Mouse (Mus musculus): ENCODE measurements at regions not wholly inside any gene's neighbourhood (a gene's known extent, or its start where the extent isn't known, plus 50 kb on each side); places are given as distances from the start of the nearest gene placed in this dataset.

DNA sequence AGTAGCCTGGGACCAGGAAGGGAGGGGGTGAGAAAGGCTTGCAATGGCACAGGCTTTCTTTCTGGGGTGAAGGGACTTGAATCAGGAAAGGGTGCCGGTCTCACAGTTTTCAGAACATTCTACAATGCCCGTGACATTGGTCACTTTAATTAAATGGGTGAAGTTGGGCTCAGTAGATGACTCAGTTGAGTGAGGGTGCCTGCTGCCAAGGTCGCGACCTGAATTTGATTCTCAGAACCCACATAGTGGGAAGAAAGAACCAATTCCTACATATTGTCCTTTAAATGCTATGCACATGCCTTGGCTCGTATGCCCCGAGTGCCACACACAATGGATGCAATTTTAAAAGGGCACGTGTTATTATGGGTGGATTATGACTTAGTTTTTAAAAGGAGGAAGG is 68.4 kb upstream of the Zfp217 start:
- no peak for TF ChIP-seq POLR2A (IDR thresholded peaks at IDR 0.05; ENCODE audit: control insufficient read depth in 1 of 2, insufficient read depth in 1 of 2, low read depth in 1 of 2, low read length in 2 of 2, poor library complexity in 1 of 2)
- TF ChIP-seq TBP (IDR thresholded peaks at IDR 0.05; ENCODE audit: low read depth, low read length): no peak
- no peak for TF ChIP-seq ZNF384 (IDR thresholded peaks at IDR 0.05; ENCODE audit: low read depth, low read length)
- no peak for TF ChIP-seq HCFC1 (IDR thresholded peaks at IDR 0.05; ENCODE audit: low read depth, low read length)
- H3K27ac ChIP-seq (ENCODE audit: control insufficient read depth, low read depth, low read length): no peak overlapping the region
- H3K9ac ChIP-seq (ENCODE audit: control insufficient read depth, low read depth, low read length, poor library complexity, severe bottlenecking): no peak overlapping the region
- H3K27me3 ChIP-seq (ENCODE audit: control insufficient read depth in 1 of 2, insufficient read depth in 2 of 2, low read length in 2 of 2): no peaks in the 10 kb centered on the region
- H3K9me3 ChIP-seq (replicated peaks; ENCODE audit: insufficient read depth, low read length): no peaks in the 10 kb centered on the region
- H3K79me2 ChIP-seq (ENCODE audit: control insufficient read depth, insufficient read depth, low read length, poor library complexity): peaks cover 2% of the 10 kb centered on the region; the same call in 1 of the 2 replicates
- no peak overlapping the region for H3K4me3 ChIP-seq (ENCODE audit: control insufficient read depth in 1 of 2, insufficient read depth in 1 of 2, low read depth in 2 of 2, low read length in 2 of 2)
- H3K36me3 ChIP-seq (ENCODE audit: control insufficient read depth in 1 of 2, insufficient read depth in 2 of 2, low read length in 2 of 2): peaks cover 0 to 5% of the 10 kb centered on the region in 2 experiments; a peak in 2 of 4 replicates
- peaks cover 3 to 7% of the 10 kb centered on the region in 2 experiments; a peak in 3 of 4 replicates for H3K4me1 ChIP-seq (ENCODE audit: control insufficient read depth in 1 of 2, insufficient read depth in 2 of 2, low read length in 2 of 2)
- no peak for DNase-seq (ENCODE audit: low read depth, low spot score)

DNA sequence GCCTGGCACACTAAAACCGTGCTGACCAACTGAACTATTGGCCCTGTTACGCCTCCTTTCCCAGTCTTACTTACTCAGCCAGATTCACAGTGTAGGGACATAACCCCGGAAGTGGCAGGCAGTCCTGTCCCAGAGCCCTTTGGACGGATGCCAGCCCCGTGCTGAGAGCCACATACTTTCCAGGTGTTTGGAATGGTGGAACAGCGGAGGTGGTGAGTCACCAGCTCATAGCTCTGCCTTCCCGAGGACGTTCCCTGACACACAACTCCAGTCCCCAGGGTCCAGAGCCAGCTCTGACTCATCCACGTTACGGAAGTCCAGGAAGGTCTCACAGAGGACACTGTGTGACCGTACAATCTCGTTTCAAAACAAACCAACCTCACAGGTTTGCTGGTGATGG is 61.2 kb upstream of the Zfp217 start:
- H3K9ac ChIP-seq (ENCODE audit: control insufficient read depth, low read depth, low read length, poor library complexity, severe bottlenecking): no peak overlapping the region

DNA sequence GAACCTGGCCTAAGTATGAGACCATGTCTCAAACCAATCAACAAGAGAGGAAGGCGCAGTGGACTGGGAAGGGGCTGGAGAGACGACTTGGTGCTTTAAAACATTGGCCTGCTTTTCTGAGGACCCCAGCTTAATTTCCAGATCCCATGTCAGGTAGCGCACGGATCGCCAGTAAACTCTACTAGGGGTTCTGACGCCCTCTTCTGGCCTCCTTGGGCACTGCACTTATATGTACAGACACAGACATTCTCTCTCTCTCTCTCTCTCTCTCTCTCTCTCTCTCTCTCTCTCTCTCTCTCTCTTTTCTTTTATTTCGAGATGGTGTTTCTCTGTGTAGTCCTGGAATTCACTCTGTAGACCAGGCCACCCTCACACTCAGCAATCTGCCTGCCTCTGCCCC is 60.0 kb upstream of the Zfp217 start:
- DNase-seq (ENCODE audit: low read depth, low spot score): peak; percentile 38
- Histone ChIP-seq H3K9me3 (replicated peaks; ENCODE audit: insufficient read depth, low read length) (no peaks in the 10 kb centered on the region), H3K4me3 (ENCODE audit: control insufficient read depth in 1 of 2, insufficient read depth in 1 of 2, low read depth in 2 of 2, low read length in 2 of 2) (no peak overlapping the region), H3K27ac (ENCODE audit: control insufficient read depth, low read depth, low read length) (no peak overlapping the region), H3K27me3 (ENCODE audit: control insufficient read depth in 1 of 2, insufficient read depth in 2 of 2, low read length in 2 of 2) (no peaks in the 10 kb centered on the region), H3K4me1 (ENCODE audit: control insufficient read depth in 1 of 2, insufficient read depth in 2 of 2, low read length in 2 of 2) (peaks cover 0 to 8% of the 10 kb centered on the region in 2 experiments; a peak in 1 of 4 replicates), H3K36me3 (ENCODE audit: control insufficient read depth in 1 of 2, insufficient read depth in 2 of 2, low read length in 2 of 2) (peaks cover 0 to 3% of the 10 kb centered on the region in 2 experiments; a peak in 1 of 4 replicates), H3K9ac (ENCODE audit: control insufficient read depth, low read depth, low read length, poor library complexity, severe bottlenecking) (no peak overlapping the region), H3K79me2 (ENCODE audit: control insufficient read depth, insufficient read depth, low read length, poor library complexity) (peaks cover 2% of the 10 kb centered on the region; the same call in 1 of the 2 replicates)
- no peak for TF ChIP-seq MYB (IDR thresholded peaks at IDR 0.05; ENCODE audit: low read depth, low read length)
- TF ChIP-seq ZKSCAN1 (IDR thresholded peaks at IDR 0.05; ENCODE audit: low read depth, low read length): no peak
- no peak for TF ChIP-seq POLR2AphosphoS5 (IDR thresholded peaks at IDR 0.05; ENCODE audit: borderline replicate concordance, low read depth, low read length)
- no peak for TF ChIP-seq SIN3A (IDR thresholded peaks at IDR 0.05; ENCODE audit: low read length)
- TF ChIP-seq RCOR1 (IDR thresholded peaks at IDR 0.05; ENCODE audit: low read depth, low read length): no peak
- TF ChIP-seq POLR2AphosphoS2 (IDR thresholded peaks at IDR 0.05; ENCODE audit: low read length): no peak
- TF ChIP-seq POLR2A (IDR thresholded peaks at IDR 0.05; ENCODE audit: control insufficient read depth in 1 of 2, insufficient read depth in 1 of 2, low read depth in 1 of 2, low read length in 2 of 2, poor library complexity in 1 of 2): no peak
- no peak for TF ChIP-seq MAFK (IDR thresholded peaks at IDR 0.05; ENCODE audit: borderline replicate concordance, low read depth, low read length)
- no peak for TF ChIP-seq E2F4 (IDR thresholded peaks at IDR 0.05; ENCODE audit: borderline replicate concordance, low read depth, low read length)
- peak; percentile 37 to 51 (median 49) for TF ChIP-seq CTCF (IDR thresholded peaks at IDR 0.05 in 2 of 3, conservative IDR thresholded peaks at IDR 0.05 in 1 of 3; ENCODE audit: control insufficient read depth in 1 of 3, insufficient read depth in 1 of 3, low read depth in 2 of 3, low read length in 3 of 3, poor library complexity in 1 of 3, severe bottlenecking in 1 of 3)
- TF ChIP-seq USF1 (IDR thresholded peaks at IDR 0.05; ENCODE audit: low read depth, low read length): no peak
- TF ChIP-seq RAD21 (IDR thresholded peaks at IDR 0.05; ENCODE audit: low read depth, low read length): peak; percentile 47
- TF ChIP-seq CHD2 (IDR thresholded peaks at IDR 0.05; ENCODE audit: low read length): no peak
- TF ChIP-seq MYC (IDR thresholded peaks at IDR 0.05; ENCODE audit: low read depth, low read length): no peak
- no peak for TF ChIP-seq MAZ (IDR thresholded peaks at IDR 0.05; ENCODE audit: low read depth, low read length)
- TF ChIP-seq JUND (IDR thresholded peaks at IDR 0.05; ENCODE audit: low read depth, low read length): peak; percentile 79; the same call in 1 of the 2 replicates
- TF ChIP-seq MAX (IDR thresholded peaks at IDR 0.05; ENCODE audit: low read length): no peak
- TF ChIP-seq TBP (IDR thresholded peaks at IDR 0.05; ENCODE audit: low read depth, low read length): no peak
- TF ChIP-seq UBTF (IDR thresholded peaks at IDR 0.05; ENCODE audit: borderline replicate concordance, insufficient read depth, low read depth, low read length): no peak
- TF ChIP-seq SMC3 (IDR thresholded peaks at IDR 0.05; ENCODE audit: low read depth, low read length): peak; percentile 50
- TF ChIP-seq ZC3H11A (IDR thresholded peaks at IDR 0.05; ENCODE audit: low read depth, low read length): peak; percentile 52

More for the DNA sequence above, 61.2 kb upstream of the Zfp217 start:
- Histone ChIP-seq H3K4me1 (ENCODE audit: control insufficient read depth in 1 of 2, insufficient read depth in 2 of 2, low read length in 2 of 2) (peaks cover 0 to 8% of the 10 kb centered on the region in 2 experiments; a peak in 1 of 4 replicates), H3K9me3 (replicated peaks; ENCODE audit: insufficient read depth, low read length) (no peaks in the 10 kb centered on the region), H3K27me3 (ENCODE audit: control insufficient read depth in 1 of 2, insufficient read depth in 2 of 2, low read length in 2 of 2) (no peaks in the 10 kb centered on the region), H3K27ac (ENCODE audit: control insufficient read depth, low read depth, low read length) (no peak overlapping the region), H3K4me3 (ENCODE audit: control insufficient read depth in 1 of 2, insufficient read depth in 1 of 2, low read depth in 2 of 2, low read length in 2 of 2) (no peak overlapping the region), H3K79me2 (ENCODE audit: control insufficient read depth, insufficient read depth, low read length, poor library complexity) (peaks cover 2% of the 10 kb centered on the region; the same call in 1 of the 2 replicates), H3K36me3 (ENCODE audit: control insufficient read depth in 1 of 2, insufficient read depth in 2 of 2, low read length in 2 of 2) (peaks cover 0 to 3% of the 10 kb centered on the region in 2 experiments; a peak in 1 of 4 replicates)
- TF ChIP-seq NRF1 (IDR thresholded peaks at IDR 0.05; ENCODE audit: insufficient read depth, low read depth, low read length, poor library complexity, severe bottlenecking) (no peak), TAL1 (IDR thresholded peaks at IDR 0.05; ENCODE audit: low read length) (no peak), POLR2AphosphoS5 (IDR thresholded peaks at IDR 0.05; ENCODE audit: borderline replicate concordance, low read depth, low read length) (no peak), MXI1 (IDR thresholded peaks at IDR 0.05; ENCODE audit: low read depth, low read length) (no peak), MAFK (IDR thresholded peaks at IDR 0.05; ENCODE audit: borderline replicate concordance, low read depth, low read length) (no peak), TBP (IDR thresholded peaks at IDR 0.05; ENCODE audit: low read depth, low read length) (no peak), ZKSCAN1 (IDR thresholded peaks at IDR 0.05; ENCODE audit: low read depth, low read length) (no peak), TCF12 (IDR thresholded peaks at IDR 0.05; ENCODE audit: low read depth, low read length) (no peak), JUND (IDR thresholded peaks at IDR 0.05; ENCODE audit: low read depth, low read length) (no peak), CTCF (IDR thresholded peaks at IDR 0.05 in 2 of 3, conservative IDR thresholded peaks at IDR 0.05 in 1 of 3; ENCODE audit: control insufficient read depth in 1 of 3, insufficient read depth in 1 of 3, low read depth in 2 of 3, low read length in 3 of 3, poor library complexity in 1 of 3, severe bottlenecking in 1 of 3) (no peak)
- no peak for DNase-seq (ENCODE audit: low read depth, low spot score)

All from MEL (cell line).